Mouse (Mus musculus) megakaryocyte, adult 5-6 weeks (primary cell): ENCODE measurements at regions not wholly inside any gene's neighbourhood (a gene's known extent, or its start where the extent isn't known, plus 50 kb on each side); places are given as distances from the start of the nearest gene placed in this dataset.

Source experiments
- ATAC-seq: 2 replicates; pipeline ENCODE4 v1.8.0; 2016; ENCODE audit warnings: mild to moderate bottlenecking, inconsistent platforms; ENCODE audit not compliant: poor library complexity, severe bottlenecking

- no peak for ATAC-seq
Observed at GRCm38 (mm10) chr12:99643016-99643415, 79.6 kb upstream of the Foxn3 start.

DNA sequence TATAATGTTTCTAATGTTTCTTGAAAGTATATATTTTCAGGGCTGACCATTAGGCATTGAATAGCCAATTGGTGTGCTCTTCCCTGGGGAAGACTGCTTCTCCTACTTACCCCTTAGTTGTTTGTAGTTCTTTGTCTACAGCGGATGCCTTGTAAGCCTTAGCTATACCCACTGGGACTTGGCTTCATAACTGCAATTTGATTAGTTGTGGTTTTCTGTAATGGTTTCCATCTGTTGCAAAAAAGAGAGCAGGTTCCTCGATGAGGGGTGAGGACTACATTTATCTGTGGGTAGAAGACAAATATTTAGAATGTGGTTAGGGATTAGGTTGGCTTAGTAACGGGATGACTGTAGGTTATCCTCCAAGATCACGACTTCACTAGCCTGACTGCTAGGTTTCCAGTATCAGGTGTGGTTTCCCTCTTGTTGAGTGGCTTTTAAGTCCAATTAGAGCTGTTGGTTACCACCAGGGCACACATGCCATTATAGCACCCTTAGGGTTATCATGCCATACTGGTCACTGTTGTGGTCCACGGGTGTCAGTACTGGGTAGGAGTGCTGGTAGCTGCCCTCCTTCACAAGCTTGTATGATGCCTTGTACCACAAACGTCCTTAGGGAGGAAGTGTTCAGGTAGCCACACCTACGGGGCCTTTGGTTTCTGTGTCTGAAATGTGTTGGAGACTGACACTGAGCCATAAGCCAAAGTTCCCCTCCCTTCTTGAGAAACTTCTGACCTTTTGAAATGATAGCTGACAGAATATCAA, 78.9 kb upstream of the Foxn3 start:
- ATAC-seq: no peak

DNA sequence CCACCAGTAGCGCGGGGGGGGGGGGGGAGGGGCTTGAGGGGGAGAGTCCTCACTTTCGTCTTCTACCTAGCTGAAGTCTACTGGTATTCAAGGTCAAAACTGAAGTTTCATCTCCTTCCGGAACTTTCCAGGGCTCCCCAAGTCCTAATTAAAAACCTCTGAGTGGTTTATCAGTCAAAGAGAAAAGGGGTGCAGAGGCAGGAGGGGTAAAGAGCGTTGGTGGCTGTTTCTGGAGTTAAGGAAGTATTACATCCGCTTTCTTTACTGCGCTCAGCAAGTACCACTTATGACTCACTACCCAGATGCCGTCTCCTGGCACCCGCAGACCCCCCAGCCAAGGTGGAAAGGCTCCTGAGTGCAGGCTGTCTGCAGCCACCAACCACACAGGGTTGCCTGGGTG, 77.9 kb upstream of the Foxn3 start:
- ATAC-seq: peak; percentile 82

GRCm38 (mm10) chr12:99640214-99641151, 77.1 kb upstream of the Foxn3 start:
- peak; percentile 53 for ATAC-seq

GRCm38 (mm10) chr12:99639847-99640213, 76.4 kb upstream of the Foxn3 start:
- no peak for ATAC-seq

- no peak for ATAC-seq
Observed at GRCm38 (mm10) chr12:99639118-99639517, 75.7 kb upstream of the Foxn3 start.

GRCm38 (mm10) chr12:99637986-99638385, 74.6 kb upstream of the Foxn3 start:
- ATAC-seq: no peak

- ATAC-seq: no peak
Observed at GRCm38 (mm10) chr12:99636234-99636633, 72.9 kb upstream of the Foxn3 start.

- no peak for ATAC-seq
Observed at GRCm38 (mm10) chr12:99635361-99635760, 72.0 kb upstream of the Foxn3 start.

DNA sequence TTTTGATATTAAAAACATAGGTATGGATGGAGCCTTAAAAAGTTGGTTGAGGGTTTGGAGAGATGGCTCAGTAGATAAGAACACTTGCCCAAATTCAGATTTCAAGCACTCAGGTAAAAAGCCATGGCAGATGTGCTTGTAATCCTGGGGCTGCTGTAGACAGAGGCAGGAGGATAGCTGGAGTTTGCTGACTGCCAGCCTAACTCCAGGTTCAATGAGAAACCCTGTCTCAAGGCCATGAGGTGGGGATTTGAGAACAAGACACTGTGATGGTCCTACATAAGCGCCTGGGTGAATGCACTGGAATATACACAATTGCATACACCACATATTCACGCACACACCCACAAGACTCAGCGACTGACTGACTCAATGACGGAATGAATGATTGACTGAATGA, 71.3 kb upstream of the Foxn3 start:
- no peak for ATAC-seq

- peak; percentile 89 for ATAC-seq
Observed at GRCm38 (mm10) chr12:99633678-99634077, 70.3 kb upstream of the Foxn3 start.

DNA sequence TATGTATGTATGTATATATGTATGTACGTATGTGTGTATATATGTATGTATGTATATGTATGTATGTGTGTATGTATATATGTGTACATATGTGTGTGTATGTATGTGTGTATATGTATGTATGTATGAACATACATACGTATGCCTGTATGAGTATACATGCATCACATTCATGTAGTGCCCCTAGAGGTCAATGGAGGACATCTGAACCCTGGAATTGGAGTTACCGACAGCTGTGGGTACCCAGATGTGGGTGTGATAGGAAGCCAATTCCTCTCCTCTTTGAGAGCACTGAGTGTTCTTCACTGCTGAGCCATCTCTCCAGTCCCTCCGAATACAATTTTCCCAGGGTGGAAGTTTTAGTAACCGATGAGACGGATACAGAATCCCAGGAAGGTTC, 69.6 kb upstream of the Foxn3 start:
- ATAC-seq: no peak

DNA sequence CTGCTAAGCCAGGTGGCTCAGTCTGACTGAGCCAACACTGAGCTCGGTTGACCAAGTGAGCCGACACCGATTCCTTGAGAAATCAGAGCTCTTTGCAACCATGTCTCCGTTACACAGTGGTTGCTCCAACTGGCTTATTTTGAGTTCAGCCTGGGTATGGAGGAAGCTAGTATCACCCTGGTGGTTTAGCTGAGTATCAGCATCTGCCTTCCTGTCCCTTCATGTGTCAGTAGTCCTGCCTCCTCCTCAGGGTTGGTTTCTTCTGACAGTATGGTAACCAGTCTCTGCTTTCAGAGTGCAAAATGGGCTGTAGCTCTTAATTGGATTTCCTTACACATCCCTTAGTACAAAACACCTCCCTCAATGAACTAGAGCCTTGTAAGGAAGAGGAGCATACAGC, 66.2 kb upstream of the Foxn3 start:
- no peak for ATAC-seq

DNA sequence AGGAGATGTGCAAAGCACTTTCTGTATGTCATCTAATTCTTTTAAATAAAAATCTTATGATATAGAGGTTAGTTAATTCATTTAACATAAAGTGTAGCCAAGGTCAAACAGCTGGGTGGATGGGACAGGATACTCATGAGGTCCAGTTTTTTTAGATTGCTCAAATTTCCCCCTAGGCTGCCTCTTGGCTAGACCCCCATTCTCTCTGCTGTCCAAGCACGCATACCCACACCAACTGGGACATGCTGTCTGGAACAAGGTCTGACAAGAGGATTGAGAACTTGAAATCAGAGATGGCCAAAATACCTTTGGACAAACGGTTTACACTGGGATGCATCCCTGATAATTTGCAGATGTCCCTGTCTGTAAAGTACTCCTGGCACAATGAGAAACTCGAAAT, 65.0 kb upstream of the Foxn3 start:
- ATAC-seq: no peak

GRCm38 (mm10) chr12:99627898-99628231, 64.5 kb upstream of the Foxn3 start:
- peak; percentile 91 for ATAC-seq

GRCm38 (mm10) chr12:99627201-99627897, 64.0 kb upstream of the Foxn3 start:
- ATAC-seq: peak; percentile 66; the same call in 1 of the 2 replicates

GRCm38 (mm10) chr12:99626147-99626546, 62.8 kb upstream of the Foxn3 start:
- ATAC-seq: no peak

DNA sequence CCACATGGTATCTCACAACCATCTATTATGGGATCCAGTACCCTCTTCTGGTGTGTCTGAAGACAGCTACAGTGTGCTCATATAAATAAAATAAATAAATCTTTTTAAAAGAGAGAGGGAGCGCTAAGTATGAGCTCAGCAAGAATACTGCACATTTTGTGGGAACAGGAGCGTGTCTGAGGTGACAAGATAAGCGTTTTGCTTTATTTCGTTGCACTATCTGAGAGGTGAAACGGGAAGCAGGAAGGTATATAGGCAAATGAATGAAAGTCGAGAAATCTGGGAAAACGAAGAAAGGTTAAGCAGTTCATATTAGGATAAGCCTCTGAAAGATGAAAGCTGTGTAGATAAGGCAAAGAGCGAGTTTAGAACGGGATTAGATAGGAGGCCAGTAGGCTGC, 61.7 kb upstream of the Foxn3 start:
- no peak for ATAC-seq

DNA sequence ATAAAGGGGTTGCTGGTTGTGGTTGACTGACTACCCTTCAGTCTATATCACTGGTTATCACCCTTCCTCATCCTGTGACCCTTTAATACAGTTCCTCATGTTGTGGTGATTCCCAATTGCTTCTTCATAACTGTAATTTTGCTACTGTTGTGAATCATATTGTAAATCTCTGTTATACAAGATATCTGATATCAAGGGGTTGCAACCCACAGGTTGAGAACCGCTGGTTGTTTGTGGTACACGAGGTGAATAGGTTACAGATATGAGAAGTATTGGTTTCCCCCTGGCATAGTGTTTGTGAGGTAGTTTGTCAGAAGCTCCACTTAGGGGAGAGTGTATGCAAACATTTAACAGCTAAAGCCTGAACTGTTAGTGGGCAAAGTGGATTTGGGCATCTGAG, 58.9 kb upstream of the Foxn3 start:
- no peak for ATAC-seq

DNA sequence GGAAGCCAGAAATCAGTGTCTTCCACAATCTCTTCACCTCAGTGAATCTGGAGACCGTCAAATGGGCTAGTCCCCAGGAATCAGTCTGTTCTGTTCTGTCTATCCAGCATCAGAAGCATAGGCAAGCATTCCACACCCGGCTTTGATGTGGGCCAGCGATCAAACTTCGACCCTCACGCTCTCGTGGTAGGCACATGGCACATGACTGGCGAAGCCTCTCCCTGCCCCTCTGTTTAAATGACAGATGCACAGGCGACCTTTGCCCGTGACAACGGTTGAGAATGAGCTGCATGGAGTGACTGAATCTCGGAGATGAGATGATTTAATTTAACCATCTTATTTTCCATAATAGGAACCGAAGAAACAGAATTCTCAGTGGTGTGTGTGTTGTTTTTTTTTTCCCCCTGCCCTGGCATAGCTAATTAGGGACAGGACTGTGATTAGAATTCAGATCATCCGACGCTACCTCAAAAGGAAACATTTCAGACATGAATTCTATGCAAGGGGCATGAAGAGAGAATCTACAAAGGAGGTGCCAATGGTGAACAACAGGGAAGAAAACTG, 53.9 kb upstream of the Foxn3 start:
- no peak for ATAC-seq

- ATAC-seq: no peak
Observed at GRCm38 (mm10) chr12:99614420-99614819, 51.0 kb upstream of the Foxn3 start.
